Mouse (Mus musculus) ES-E14 (cell line): ENCODE data around the gene Myo16. TPM values are rescaled to one million over a fixed set of nuclear protein-coding genes. Genes with fewer than 3 reads are reported as not detected.

Source experiments
- DNase-seq: peaks from one replicate; pipeline ENCODE4 v3.0.0-alpha.2; 2013; ENCODE audit warnings: low read depth, low spot score
- H3K27ac ChIP-seq: 2 replicates; pipeline ENCODE4 v1.5.1; 2012; ENCODE audit warnings: low read depth, mild to moderate bottlenecking, low read length, moderate library complexity, mixed read lengths; ENCODE audit not compliant: poor library complexity, insufficient read depth, severe bottlenecking
- H3K36me3 ChIP-seq: 2 replicates; pipeline ENCODE4 v1.6.1; 2012; ENCODE audit warnings: mild to moderate bottlenecking, low read length, moderate library complexity, mixed read lengths; ENCODE audit not compliant: control insufficient read depth, poor library complexity, insufficient read depth, severe bottlenecking
- H3K4me1 ChIP-seq, 2 experiments: fragments of 150-350 bp in 1 of 2; sonication (generic) in 1 of 2; 2 replicates each; pipeline ENCODE4 v1.6.1; 2012; ENCODE audit warnings: low read length in 2 of 2, mild to moderate bottlenecking in 1 of 2, mixed read lengths in 1 of 2; ENCODE audit not compliant: control insufficient read depth in 2 of 2, insufficient read depth in 2 of 2, poor library complexity in 1 of 2
- H3K4me3 ChIP-seq, 2 experiments: fragments of 150-350 bp in 1 of 2; sonication (generic) in 1 of 2; 2 replicates each; pipeline ENCODE4 v1.5.1; 2012; ENCODE audit warnings: low read length in 2 of 2, low read depth in 1 of 2, mild to moderate bottlenecking in 1 of 2, mixed read lengths in 1 of 2; ENCODE audit not compliant: insufficient read depth in 1 of 2, poor library complexity in 1 of 2, severe bottlenecking in 1 of 2
- H3K9ac ChIP-seq: 2 replicates; pipeline ENCODE4 v1.6.1; 2012; ENCODE audit warnings: low read depth, mild to moderate bottlenecking, low read length, mixed read lengths; ENCODE audit not compliant: poor library complexity, insufficient read depth, severe bottlenecking
- H3K9me3 ChIP-seq: fragments of 150-350 bp; sonication (generic); 2 replicates; pipeline ENCODE4 v1.6.1; 2012; ENCODE audit warnings: low read depth, mild to moderate bottlenecking, low read length; ENCODE audit not compliant: control insufficient read depth, insufficient read depth
- CHD2 ChIP-seq: IDR thresholded peaks from 2 replicates; pipeline ENCODE4 v1.6.1; 2014; ENCODE audit warnings: mild to moderate bottlenecking, low read depth, low read length, inconsistent platforms
- HCFC1 ChIP-seq: IDR thresholded peaks from 2 replicates; pipeline ENCODE4 v1.6.1; 2012; ENCODE audit warnings: low read length, inconsistent platforms, borderline replicate concordance; ENCODE audit not compliant: insufficient read depth
- MAFK ChIP-seq: IDR thresholded peaks from 2 replicates; pipeline ENCODE4 v1.6.1; 2014; ENCODE audit warnings: mild to moderate bottlenecking, low read depth, low read length, inconsistent platforms; ENCODE audit not compliant: insufficient read depth
- ZC3H11A ChIP-seq: IDR thresholded peaks from 2 replicates; pipeline ENCODE4 v1.6.1; 2012; ENCODE audit warnings: low read depth, mild to moderate bottlenecking, inconsistent platforms, low read length, borderline replicate concordance
- ZNF384 ChIP-seq: IDR thresholded peaks from 2 replicates; pipeline ENCODE4 v1.6.1; 2012; ENCODE audit warnings: low read depth, low read length, inconsistent platforms
- in situ Hi-C, 2 experiments: fragments of 600-800 bp; cut with MboI; formaldehyde crosslinking; loops; one replicate each; pipeline ENCODE4 v1.15.1; 2025; ENCODE audit warnings: low sequenced_read_pairs in 2 of 2, inconsistent platforms in 1 of 2; ENCODE audit not compliant: unreplicated experiment in 2 of 2
- total RNA-seq: library from RNA; depleted of rRNA; stranded (reverse); fragments of 300-350 nt; gene quantifications from 2 replicates; pipeline ENCODE4 v1.2.3, GENCODE M21; 2012

Myo16 gene
- total RNA-seq, 1 experiment: 0.09 TPM

DNA sequence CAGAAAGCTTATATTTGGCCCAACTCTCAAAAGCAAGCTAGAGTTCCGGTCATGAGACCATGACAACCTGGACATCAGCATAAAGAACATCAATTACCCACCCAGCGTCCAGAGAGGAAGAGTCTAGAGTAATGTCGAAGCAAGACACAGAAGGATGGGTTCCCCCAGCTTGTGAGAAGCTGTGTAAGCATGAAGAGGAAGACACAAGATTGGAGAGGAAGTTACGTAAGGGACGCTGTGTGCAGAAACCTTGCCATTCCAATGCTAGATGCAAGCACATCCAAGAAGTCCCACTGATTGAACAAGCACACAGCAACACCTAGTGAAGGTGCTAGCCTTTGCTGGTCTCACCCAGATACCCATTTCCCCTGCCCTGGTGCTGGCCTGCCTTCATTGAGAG, 492.0 kb downstream of the Myo16 start:
- Histone ChIP-seq H3K9me3 (no peaks in the 10 kb centered on the region), H3K4me3 (no peak overlapping the region), H3K27ac (no peak overlapping the region), H3K9ac (no peak overlapping the region), H3K36me3 (no peaks in the 10 kb centered on the region), H3K4me1 (no peaks in the 10 kb centered on the region)
- DNase-seq: no peak
- in situ Hi-C loops: no loop called here
- no peak for TF ChIP-seq ZC3H11A
- no peak for TF ChIP-seq CHD2
- TF ChIP-seq HCFC1: no peak
- TF ChIP-seq ZNF384: no peak

DNA sequence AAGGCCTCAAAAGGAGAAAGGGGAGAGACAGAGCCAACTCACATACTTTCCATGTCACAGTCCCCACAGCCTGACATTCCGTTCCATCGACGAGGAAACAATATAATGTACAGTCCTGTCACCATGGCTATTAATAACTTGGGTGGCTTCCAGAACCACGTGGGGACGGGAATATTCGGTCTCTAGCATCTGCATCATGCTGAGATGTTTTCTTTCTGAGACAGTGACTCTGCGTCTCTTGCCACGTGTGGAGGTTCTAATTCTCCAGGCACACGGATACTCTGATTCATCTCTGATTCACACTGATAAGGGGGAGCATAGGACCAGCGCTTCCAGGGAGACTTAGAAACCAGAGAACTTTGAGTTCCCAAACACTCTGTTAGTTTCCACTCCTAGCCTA, 492.8 kb downstream of the Myo16 start:
- no peak for TF ChIP-seq ZC3H11A
- no peak for TF ChIP-seq ZNF384
- TF ChIP-seq MAFK: no peak
- TF ChIP-seq CHD2: no peak
- no peak for TF ChIP-seq HCFC1
- Histone ChIP-seq H3K27ac (no peak overlapping the region), H3K4me3 (no peak overlapping the region), H3K36me3 (no peaks in the 10 kb centered on the region), H3K9ac (no peak overlapping the region), H3K9me3 (no peaks in the 10 kb centered on the region), H3K4me1 (no peaks in the 10 kb centered on the region)
- in situ Hi-C loops: no loop called here
- no peak for DNase-seq

DNA sequence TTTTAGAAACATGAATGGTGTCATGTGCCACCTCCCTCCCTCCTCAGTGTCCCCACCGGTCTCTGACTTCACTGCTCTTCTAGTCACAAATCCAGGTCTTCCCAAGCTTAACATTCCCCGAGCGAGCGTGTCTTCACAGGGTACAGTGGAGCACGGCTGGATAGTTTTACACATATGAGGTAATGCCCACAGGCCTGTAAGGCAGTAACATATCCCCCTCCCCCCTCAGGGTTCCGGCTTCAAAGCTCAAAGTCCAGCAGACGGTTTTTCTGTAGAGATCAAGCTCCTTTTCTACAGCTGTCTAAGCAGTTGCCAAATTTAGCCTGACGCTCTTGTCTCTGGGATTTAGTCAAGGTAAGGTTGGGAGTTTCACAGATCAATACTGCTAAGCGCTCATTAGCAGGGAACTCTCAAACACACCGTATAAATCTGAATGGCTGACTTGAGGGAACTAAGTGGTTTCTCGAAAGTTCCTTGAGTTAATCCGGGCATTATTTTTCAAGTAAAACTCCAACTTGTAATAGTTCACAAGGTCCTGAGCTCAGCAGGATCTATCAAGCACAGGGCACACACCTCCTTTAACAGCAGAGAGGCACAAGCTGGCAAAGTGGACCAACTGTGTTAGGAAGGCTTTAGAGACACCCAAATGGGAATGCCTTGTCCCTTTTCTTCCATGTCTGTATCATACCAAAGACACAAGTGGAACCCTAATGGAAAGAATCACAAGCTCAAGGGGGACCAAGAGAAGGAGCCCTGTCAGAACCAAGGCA, 498.0 kb downstream of the Myo16 start:
- no peak for DNase-seq
- Histone ChIP-seq H3K4me3 (no peak overlapping the region), H3K36me3 (no peaks in the 10 kb centered on the region), H3K9me3 (no peaks in the 10 kb centered on the region), H3K4me1 (no peaks in the 10 kb centered on the region), H3K27ac (no peak overlapping the region), H3K9ac (no peak overlapping the region)
- in situ Hi-C loops: no loop called here
- no peak for TF ChIP-seq ZNF384
- no peak for TF ChIP-seq HCFC1
- TF ChIP-seq ZC3H11A: no peak
- no peak for TF ChIP-seq CHD2
- no peak for TF ChIP-seq MAFK

DNA sequence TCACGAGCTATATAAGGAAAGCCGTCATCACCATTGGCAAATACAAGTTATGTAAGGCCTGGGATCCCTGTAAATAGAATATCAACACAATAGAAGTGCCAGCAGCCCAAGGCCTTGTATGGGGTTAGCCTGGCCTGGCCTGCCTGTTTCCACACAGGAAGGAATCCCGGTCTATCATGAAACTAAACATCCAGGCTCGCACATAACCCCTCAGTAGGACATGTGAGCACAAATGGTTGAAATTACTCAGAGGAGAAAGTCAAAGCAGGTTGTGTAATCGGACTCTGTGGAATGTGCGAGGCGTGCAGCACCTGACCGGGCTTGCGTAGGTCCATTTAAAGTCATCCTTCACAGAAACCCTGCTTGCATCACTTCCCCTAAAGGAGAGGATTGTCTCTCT, 499.6 kb downstream of the Myo16 start:
- in situ Hi-C loops: no loop called here
- H3K4me3 ChIP-seq: no peak overlapping the region
- no peak for DNase-seq
- no peak overlapping the region for H3K9ac ChIP-seq
- TF ChIP-seq HCFC1: no peak
- TF ChIP-seq MAFK: no peak
- TF ChIP-seq ZNF384: no peak
- TF ChIP-seq CHD2: no peak
- no peak for TF ChIP-seq ZC3H11A
- no peaks in the 10 kb centered on the region for H3K4me1 ChIP-seq
- no peak overlapping the region for H3K27ac ChIP-seq
- H3K9me3 ChIP-seq: no peaks in the 10 kb centered on the region
- H3K36me3 ChIP-seq: no peaks in the 10 kb centered on the region

DNA sequence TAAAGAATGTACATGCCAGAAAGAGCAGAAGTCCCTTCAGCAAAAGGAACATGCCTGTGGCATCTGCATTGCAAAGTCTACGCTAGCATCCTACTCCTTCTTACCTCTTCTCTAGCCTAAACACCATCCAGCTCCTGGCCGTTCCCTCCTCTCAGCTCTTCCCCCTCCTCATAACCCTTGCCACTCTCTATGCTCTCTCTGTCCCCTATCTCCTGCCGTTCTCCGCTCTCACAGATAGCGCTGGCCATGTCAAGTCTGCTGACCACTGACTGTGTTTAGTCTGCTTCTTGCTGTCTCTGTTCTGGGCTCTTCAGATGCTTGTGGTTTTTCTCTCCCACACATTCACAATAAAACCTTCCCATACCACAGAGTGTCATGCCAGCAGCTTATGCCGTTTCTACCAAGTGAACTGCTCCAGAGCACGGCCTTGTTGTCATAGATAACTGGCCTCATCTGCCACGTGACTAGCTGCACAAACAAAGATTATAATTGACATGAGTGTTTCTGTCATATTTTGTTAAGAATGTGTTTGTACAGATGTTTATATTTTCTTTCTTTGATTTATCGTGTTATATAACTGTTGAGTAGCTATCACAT, 501.3 kb downstream of the Myo16 start:
- TF ChIP-seq CHD2 (no peak), MAFK (no peak), ZNF384 (no peak), ZC3H11A (no peak), HCFC1 (no peak)
- in situ Hi-C loops: no loop called here
- Histone ChIP-seq H3K9me3 (no peaks in the 10 kb centered on the region), H3K27ac (no peak overlapping the region), H3K4me3 (no peak overlapping the region), H3K9ac (no peak overlapping the region), H3K4me1 (no peaks in the 10 kb centered on the region), H3K36me3 (no peaks in the 10 kb centered on the region)
- DNase-seq: no peak
